Mouse (Mus musculus) forebrain, postnatal 0 days (tissue): ENCODE results near the gene Otx2. TPM values are rescaled to one million over a fixed set of nuclear protein-coding genes. Genes with fewer than 3 reads are reported as not detected.

ENCODE experiments used
- ATAC-seq: fragments of 200-750 bp; cut with Nextera tagmentation; 2 replicates; pipeline ENCODE4 v1.8.0; 2017; ENCODE audit warnings: mild to moderate bottlenecking, moderate library complexity
- DNase-seq: peaks from one replicate; pipeline ENCODE4 v3.0.0-alpha.2; 2015
- H3K27ac ChIP-seq: fragments of 300-500 bp; sonication (generic); 2 replicates; pipeline ENCODE4 v1.5.1; 2014; ENCODE audit warnings: low read depth, mild to moderate bottlenecking, antibody characterized with exemption, low read length, moderate library complexity, mixed read lengths
- H3K27me3 ChIP-seq: fragments of 300-500 bp; sonication (generic); 2 replicates; pipeline ENCODE4 v1.6.1; 2014; ENCODE audit warnings: mild to moderate bottlenecking, low read length, mixed read lengths; ENCODE audit not compliant: insufficient read depth
- H3K36me3 ChIP-seq: fragments of 300-500 bp; sonication (generic); 2 replicates; pipeline ENCODE4 v1.6.1; 2014; ENCODE audit warnings: mild to moderate bottlenecking, moderate library complexity; ENCODE audit not compliant: insufficient read depth
- H3K4me1 ChIP-seq: fragments of 300-500 bp; sonication (generic); 2 replicates; pipeline ENCODE4 v1.6.1; 2014; ENCODE audit warnings: antibody characterized with exemption; ENCODE audit not compliant: insufficient read depth
- H3K4me2 ChIP-seq: fragments of 300-500 bp; sonication (generic); 2 replicates; pipeline ENCODE4 v1.6.1; 2014; ENCODE audit warnings: low read depth, mild to moderate bottlenecking, moderate library complexity
- H3K4me3 ChIP-seq: fragments of 300-500 bp; sonication (generic); 2 replicates; pipeline ENCODE4 v1.5.1; 2014; ENCODE audit warnings: low read depth, low read length, mixed read lengths
- H3K9ac ChIP-seq: fragments of 300-500 bp; sonication (generic); 2 replicates; pipeline ENCODE4 v1.6.1; 2014; ENCODE audit warnings: mild to moderate bottlenecking
- H3K9me3 ChIP-seq: fragments of 300-500 bp; sonication (generic); 2 replicates; pipeline ENCODE4 v1.6.1; 2016; ENCODE audit warnings: low read length
- CTCF ChIP-seq: sonication (generic); IDR thresholded peaks from 2 replicates; pipeline ENCODE4 v1.5.1; 2016; ENCODE audit warnings: antibody characterized with exemption, control low read depth, low read depth
- WGBS: fragments of 180-500 bp; shearing (Covaris S2); extraction: QIAGEN DNeasy Blood & Tissue Kit; methylation state at CpG from one replicate; pipeline ENCODE4 v1.1.7; 2014; 5-methylcytosine and 5-hydroxymethylcytosine counted together
- polyA plus RNA-seq: library from polyadenylated mRNA; unstranded; fragments of >200 nt; fragmentation: Nextera tagmentation; extraction: Ambion mirVana; gene quantifications from 2 replicates; pipeline ENCODE4 v1.2.1, GENCODE M21; 2015
- total RNA-seq: library from RNA; depleted of rRNA; stranded (reverse); fragments of >200 nt; gene quantifications from 2 replicates; pipeline ENCODE4 v1.2.3, GENCODE M21; 2014

The Otx2 gene
- total and polyA plus RNA-seq, 2 experiments from 2014 or later: 12.9 to 15.0 TPM

- DNase-seq: peak; percentile 64
- peaks cover 60% of the 10 kb centered on the region for H3K27me3 ChIP-seq
Observed at GRCm38 (mm10) chr14:48664841-48665815, 8.5 kb downstream of the Otx2 start.

GRCm38 (mm10) chr14:48664001-48664810, 9.4 kb downstream of the Otx2 start:
- Histone ChIP-seq H3K36me3 (no peaks in the 10 kb centered on the region), H3K4me1 (no peaks in the 10 kb centered on the region), H3K4me3 (0 out of 2 replicates have a peak overlapping the region, but pooled peaks have one; percentile 8), H3K4me2 (no peak overlapping the region), H3K27ac (no peak overlapping the region), H3K9ac (no peak overlapping the region), H3K27me3 (peaks cover 57% of the 10 kb centered on the region), H3K9me3 (no peaks in the 10 kb centered on the region)
- 6% methylated on average over 14 of the region's 14 CpGs for WGBS
- DNase-seq: peak; percentile 45
- ATAC-seq: no peak
- TF ChIP-seq CTCF: no peak

More at GRCm38 (mm10) chr14:48664841-48665815, 8.5 kb downstream of the Otx2 start:
- no peak overlapping the region for H3K27ac ChIP-seq
- TF ChIP-seq CTCF: no peak
- no peaks in the 10 kb centered on the region for H3K36me3 ChIP-seq
- H3K4me3 ChIP-seq: peak overlapping the region; percentile 16; the same call in 1 of the 2 replicates
- no peaks in the 10 kb centered on the region for H3K4me1 ChIP-seq
- WGBS: under 1% methylated on average over 50 of the region's 50 CpGs
- no peak overlapping the region for H3K9ac ChIP-seq
- peak overlapping the region; percentile 6; the same call in 1 of the 2 replicates for H3K4me2 ChIP-seq
- H3K9me3 ChIP-seq: no peaks in the 10 kb centered on the region
- no peak for ATAC-seq

GRCm38 (mm10) chr14:48663531-48663930, 10.1 kb downstream of the Otx2 start:
- Histone ChIP-seq H3K4me3 (no peak overlapping the region), H3K27me3 (peaks cover 59% of the 10 kb centered on the region), H3K36me3 (no peaks in the 10 kb centered on the region), H3K9ac (no peak overlapping the region), H3K27ac (no peak overlapping the region), H3K9me3 (no peaks in the 10 kb centered on the region), H3K4me1 (no peaks in the 10 kb centered on the region), H3K4me2 (no peak overlapping the region)
- no peak for TF ChIP-seq CTCF
- DNase-seq (no peak), ATAC-seq (no peak)
- 9% methylated on average over 4 of the region's 4 CpGs for WGBS

- Histone ChIP-seq H3K27ac (no peak overlapping the region), H3K9ac (0 out of 2 replicates have a peak overlapping the region, but pooled peaks have one; percentile 6), H3K27me3 (peaks cover 65% of the 10 kb centered on the region), H3K4me1 (no peaks in the 10 kb centered on the region), H3K9me3 (no peaks in the 10 kb centered on the region), H3K36me3 (no peaks in the 10 kb centered on the region), H3K4me3 (0 out of 2 replicates have a peak overlapping the region, but pooled peaks have one; percentile 3), H3K4me2 (peak overlapping the region; percentile 13; the same call in 1 of the 2 replicates)
- 2% methylated on average over 16 of the region's 16 CpGs for WGBS
- TF ChIP-seq CTCF: no peak
- DNase-seq: no peak
- ATAC-seq: no peak
Observed at GRCm38 (mm10) chr14:48662568-48663236, 10.9 kb downstream of the Otx2 start.

GRCm38 (mm10) chr14:48661646-48662567, 11.7 kb downstream of the Otx2 start:
- H3K9me3 ChIP-seq: no peaks in the 10 kb centered on the region
- DNase-seq (no peak), ATAC-seq (no peak)
- no peak for TF ChIP-seq CTCF
- 0 out of 2 replicates have a peak overlapping the region, but pooled peaks have one; percentile 6 for H3K9ac ChIP-seq
- H3K36me3 ChIP-seq: no peaks in the 10 kb centered on the region
- 7% methylated on average over 38 of the region's 38 CpGs for WGBS
- no peaks in the 10 kb centered on the region for H3K4me1 ChIP-seq
- H3K27ac ChIP-seq: no peak overlapping the region
- H3K4me3 ChIP-seq: 0 out of 2 replicates have a peak overlapping the region, but pooled peaks have one; percentile 3
- H3K27me3 ChIP-seq: peaks cover 67% of the 10 kb centered on the region
- peak overlapping the region; percentile 13; the same call in 1 of the 2 replicates for H3K4me2 ChIP-seq
